Mouse (Mus musculus): ENCODE results near the gene Arhgap25. TPM values are rescaled to one million over a fixed set of nuclear protein-coding genes. Genes with fewer than 3 reads are reported as not detected.
"Not testable (repeated sequence)": the region's sequence is repeated elsewhere in the genome, so short reads cannot be mapped to it uniquely, and the experiment has no call there.

The Arhgap25 gene
- polyA plus RNA-seq, 1 experiment from 2014 or later: 1.8 TPM

- Histone ChIP-seq H3K36me3 (no peaks in the 10 kb centered on the region), H3K4me2 (replicated peaks) (no peak overlapping the region), H3K27me3 (no peaks in the 10 kb centered on the region), H3K4me3 (no peak overlapping the region), H3K9me3 (no peaks in the 10 kb centered on the region), H3K27ac (replicated peaks) (no peak overlapping the region), H3K4me1 (no peaks in the 10 kb centered on the region), H3K9ac (replicated peaks) (no peak overlapping the region)
- WGBS: 84% methylated on average over 9 of the region's 9 CpGs
- ATAC-seq (replicated peaks): no peak
Observed at GRCm38 (mm10) chr6:87496143-87496542, 36.9 kb downstream of the Arhgap25 start.

GRCm38 (mm10) chr6:87494339-87494738, 38.7 kb downstream of the Arhgap25 start:
- H3K4me2 ChIP-seq (replicated peaks): no peak overlapping the region
- H3K27me3 ChIP-seq: no peaks in the 10 kb centered on the region
- 83% methylated on average over 9 of the region's 9 CpGs for WGBS
- no peak overlapping the region for H3K9ac ChIP-seq (replicated peaks)
- no peak for ATAC-seq (replicated peaks)
- no peaks in the 10 kb centered on the region for H3K36me3 ChIP-seq
- H3K4me1 ChIP-seq: no peaks in the 10 kb centered on the region
- no peaks in the 10 kb centered on the region for H3K9me3 ChIP-seq
- H3K27ac ChIP-seq (replicated peaks): no peak overlapping the region
- H3K4me3 ChIP-seq: no peak overlapping the region

DNA sequence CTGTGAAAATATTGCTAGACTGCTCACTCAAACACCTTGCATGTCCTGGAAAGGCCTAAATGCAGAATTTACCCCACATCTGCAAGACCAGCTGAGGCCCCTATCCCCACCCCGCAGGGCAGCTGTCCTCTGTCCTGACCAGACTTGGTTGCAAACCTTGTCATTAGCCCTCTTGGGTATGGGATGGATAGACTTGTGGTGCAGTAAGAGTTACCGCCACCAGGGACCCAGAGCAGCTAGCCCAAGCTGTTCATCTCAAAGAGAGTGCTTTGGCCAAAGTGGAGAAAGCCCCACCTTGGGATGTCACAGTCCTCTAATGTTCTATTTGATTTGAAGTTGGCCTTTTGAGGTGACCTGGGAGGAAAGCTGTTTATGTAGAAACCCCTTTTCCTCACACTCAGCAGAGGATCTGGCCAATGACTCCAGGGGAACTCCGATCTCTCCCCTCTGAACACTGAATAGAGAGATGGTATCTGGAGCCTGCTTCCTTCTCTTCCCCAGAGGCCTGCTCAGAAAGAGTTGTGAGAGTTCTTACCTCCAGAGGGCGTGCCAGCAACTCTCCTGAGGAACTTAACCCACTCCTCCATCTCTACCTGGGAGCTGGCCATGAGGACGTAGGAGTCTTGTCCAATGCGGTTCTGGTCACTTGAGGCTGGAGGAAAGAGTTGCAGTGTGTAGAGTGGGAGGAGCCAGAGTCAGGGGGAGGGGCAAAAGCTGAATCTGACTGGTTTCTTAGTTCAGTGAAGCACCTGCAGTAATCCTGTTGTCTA, 45.2 kb downstream of the Arhgap25 start:
- Histone ChIP-seq H3K4me3 (no peak overlapping the region), H3K9me3 (no peaks in the 10 kb centered on the region), H3K9ac (replicated peaks) (no peak overlapping the region), H3K27ac (replicated peaks) (no peak overlapping the region), H3K4me1 (no peaks in the 10 kb centered on the region), H3K27me3 (no peaks in the 10 kb centered on the region), H3K36me3 (no peaks in the 10 kb centered on the region), H3K4me2 (replicated peaks) (no peak overlapping the region)
- no peak for ATAC-seq (replicated peaks)
- 64% methylated on average over 6 of the region's 6 CpGs for WGBS

DNA sequence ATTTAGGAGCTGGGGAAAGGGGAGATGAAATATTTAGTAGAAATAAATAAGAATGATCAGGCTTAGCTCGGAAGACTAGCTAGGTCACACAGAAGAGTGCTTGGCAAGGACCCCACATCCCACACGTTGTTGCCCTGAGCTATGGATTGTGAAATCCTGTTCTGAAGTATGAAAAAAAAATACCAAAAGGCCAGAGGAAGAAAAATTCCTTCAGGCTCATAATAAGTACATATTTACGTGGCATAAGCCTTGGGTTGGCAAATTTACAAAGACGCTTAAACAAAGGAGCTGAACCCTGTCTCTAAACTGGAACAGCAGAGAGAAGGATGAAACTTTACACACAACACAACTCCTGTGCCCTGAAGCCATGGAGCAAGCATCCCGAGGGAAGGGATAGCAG, 48.3 kb downstream of the Arhgap25 start:
- H3K27ac ChIP-seq (replicated peaks): no peak overlapping the region
- no peak overlapping the region for H3K4me2 ChIP-seq (replicated peaks)
- H3K9ac ChIP-seq (replicated peaks): no peak overlapping the region
- H3K4me3 ChIP-seq: no peak overlapping the region
- ATAC-seq (replicated peaks): no peak
- no peaks in the 10 kb centered on the region for H3K9me3 ChIP-seq
- no peaks in the 10 kb centered on the region for H3K4me1 ChIP-seq
- 79% methylated on average over 5 of the region's 5 CpGs for WGBS
- H3K27me3 ChIP-seq: no peaks in the 10 kb centered on the region
- no peaks in the 10 kb centered on the region for H3K36me3 ChIP-seq

GRCm38 (mm10) chr6:87483900-87484289, 49.2 kb downstream of the Arhgap25 start:
- Histone ChIP-seq H3K4me1 (0 out of 2 replicates have a peak, but pooled peaks cover under 1% of the 10 kb centered on the region), H3K27ac (replicated peaks) (no peak overlapping the region), H3K36me3 (no peaks in the 10 kb centered on the region), H3K9ac (replicated peaks) (no peak overlapping the region), H3K4me3 (no peak overlapping the region), H3K27me3 (no peaks in the 10 kb centered on the region), H3K9me3 (no peaks in the 10 kb centered on the region), H3K4me2 (replicated peaks) (no peak overlapping the region)
- ATAC-seq (replicated peaks): no peak
- WGBS: 74% methylated on average over 3 of the region's 3 CpGs

DNA sequence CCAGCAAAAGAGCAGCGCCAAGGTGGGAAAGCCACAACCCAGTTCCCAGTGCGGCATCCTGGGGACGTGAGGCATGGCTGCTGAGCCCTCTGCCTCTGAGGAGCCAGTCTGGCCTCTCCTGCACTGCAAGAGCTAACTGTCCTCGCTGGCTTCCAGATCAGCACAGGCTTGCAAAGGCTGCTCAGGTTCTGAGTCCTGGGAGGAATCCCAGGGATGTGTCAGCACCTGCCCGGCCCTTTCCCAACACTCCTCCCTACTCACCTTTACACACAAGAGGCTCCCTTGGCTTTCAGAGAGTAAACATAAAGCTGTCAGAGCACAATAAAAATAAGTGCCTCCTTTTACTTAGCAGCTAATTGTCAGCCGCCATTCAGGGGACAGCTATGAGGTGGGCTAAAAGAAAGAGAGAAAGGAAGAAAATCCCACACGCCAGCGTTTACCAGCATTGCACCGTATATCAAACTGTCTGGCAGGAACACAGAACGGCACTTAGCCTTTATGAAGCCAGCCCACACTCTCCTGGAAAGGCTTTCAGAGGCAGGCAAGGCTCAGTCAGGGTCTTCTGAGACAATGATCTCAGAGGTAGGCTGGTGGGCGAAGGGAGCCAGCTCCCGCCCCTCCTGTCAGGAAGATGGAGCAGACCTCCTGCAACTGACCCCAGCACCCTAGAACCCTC, 49.7 kb downstream of the Arhgap25 start:
- no peak overlapping the region for H3K9ac ChIP-seq (replicated peaks)
- H3K27me3 ChIP-seq: no peaks in the 10 kb centered on the region
- H3K4me2 ChIP-seq (replicated peaks): no peak overlapping the region
- ATAC-seq (replicated peaks): no peak
- 63% methylated on average over 12 of the region's 12 CpGs for WGBS
- no peaks in the 10 kb centered on the region for H3K9me3 ChIP-seq
- H3K4me1 ChIP-seq: 0 out of 2 replicates have a peak, but pooled peaks cover 6% of the 10 kb centered on the region
- H3K36me3 ChIP-seq: no peaks in the 10 kb centered on the region
- no peak overlapping the region for H3K4me3 ChIP-seq
- no peak overlapping the region for H3K27ac ChIP-seq (replicated peaks)

- Histone ChIP-seq H3K4me3 (no peak overlapping the region), H3K36me3 (no peaks in the 10 kb centered on the region), H3K9ac (replicated peaks) (no peak overlapping the region), H3K27ac (replicated peaks) (no peak overlapping the region), H3K4me1 (0 out of 2 replicates have a peak, but pooled peaks cover 6% of the 10 kb centered on the region), H3K27me3 (no peaks in the 10 kb centered on the region), H3K4me2 (replicated peaks) (no peak overlapping the region), H3K9me3 (no peaks in the 10 kb centered on the region)
- ATAC-seq (replicated peaks): no peak
- WGBS: 63% methylated on average over 5 of the region's 5 CpGs
Observed at GRCm38 (mm10) chr6:87479291-87479999, 53.6 kb downstream of the Arhgap25 start.

DNA sequence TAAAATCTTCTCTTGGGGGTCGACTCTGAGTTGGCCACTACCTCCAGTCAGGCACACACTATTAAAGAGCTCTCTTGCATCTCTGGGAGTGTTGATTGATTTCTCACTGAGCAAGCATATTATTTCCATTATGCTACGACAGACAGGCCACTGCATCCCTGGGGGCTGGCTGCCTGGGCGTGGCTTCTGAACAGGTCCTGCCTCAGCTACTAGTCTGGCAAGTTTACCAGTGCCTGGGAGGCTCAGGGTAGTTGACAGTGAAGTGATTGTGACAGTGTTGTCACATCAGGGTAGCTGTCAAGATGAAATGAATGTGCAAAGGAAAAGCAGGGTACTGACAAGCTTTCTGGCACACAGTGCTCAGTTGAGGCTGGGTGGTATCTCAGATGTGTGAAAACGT, 54.2 kb downstream of the Arhgap25 start:
- H3K4me2 ChIP-seq (replicated peaks): no peak overlapping the region

DNA sequence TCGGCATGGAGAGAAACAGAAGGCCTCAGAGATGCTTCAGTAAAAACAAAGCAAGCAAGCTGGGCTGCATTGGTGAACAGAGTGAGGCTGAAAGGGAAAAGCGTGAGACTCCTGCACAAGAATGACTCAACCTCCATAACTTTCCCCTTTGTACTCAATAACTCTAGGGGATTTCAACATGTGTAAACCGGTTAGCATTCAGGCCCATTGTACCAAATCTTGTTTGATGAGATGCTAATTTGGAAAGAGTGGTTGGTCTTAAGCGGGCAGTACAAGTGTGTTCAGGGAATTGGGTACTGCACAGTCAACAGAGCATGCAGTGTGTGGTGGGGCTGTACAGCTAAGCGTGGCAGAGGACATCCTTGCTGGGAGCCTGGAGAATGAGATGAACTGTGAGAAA, 57.8 kb downstream of the Arhgap25 start:
- Histone ChIP-seq H3K9me3 (no peaks in the 10 kb centered on the region), H3K4me2 (replicated peaks) (no peak overlapping the region), H3K4me3 (no peak overlapping the region), H3K36me3 (no peaks in the 10 kb centered on the region), H3K4me1 (0 out of 2 replicates have a peak, but pooled peaks cover 6% of the 10 kb centered on the region), H3K27me3 (no peaks in the 10 kb centered on the region), H3K9ac (replicated peaks) (no peak overlapping the region), H3K27ac (replicated peaks) (no peak overlapping the region)
- ATAC-seq (replicated peaks): no peak
- WGBS: 64% methylated on average over 5 of the region's 5 CpGs

More for the DNA sequence above, 54.2 kb downstream of the Arhgap25 start:
- Histone ChIP-seq H3K9me3 (no peaks in the 10 kb centered on the region), H3K4me1 (0 out of 2 replicates have a peak, but pooled peaks cover 6% of the 10 kb centered on the region), H3K36me3 (no peaks in the 10 kb centered on the region), H3K27me3 (no peaks in the 10 kb centered on the region), H3K9ac (replicated peaks) (no peak overlapping the region), H3K4me3 (no peak overlapping the region), H3K27ac (replicated peaks) (no peak overlapping the region)
- no peak for ATAC-seq (replicated peaks)
- WGBS: 50% methylated on average over 4 of the region's 4 CpGs

DNA sequence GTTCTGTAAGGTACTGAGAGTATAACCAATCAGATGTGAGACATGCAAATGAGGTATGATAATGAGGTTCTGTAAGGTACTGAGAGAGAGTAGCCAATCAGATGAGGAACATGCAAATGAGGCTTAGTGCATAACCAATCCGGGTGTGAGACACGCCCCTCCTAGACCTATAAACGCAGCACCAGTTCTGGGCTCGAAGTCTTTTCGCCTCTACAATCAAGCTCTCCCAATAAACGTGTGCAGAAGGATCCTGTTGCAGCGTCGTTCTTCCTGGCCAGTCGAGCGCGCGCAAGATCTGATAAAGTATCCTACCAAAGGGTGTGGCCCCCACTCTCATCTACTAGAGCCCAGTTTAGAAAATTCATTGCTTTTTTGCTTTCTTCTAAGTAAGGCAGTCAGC, 63.0 kb downstream of the Arhgap25 start:
- H3K27me3 ChIP-seq; H3K9ac ChIP-seq (replicated peaks); H3K36me3 ChIP-seq; H3K4me1 ChIP-seq; ATAC-seq (replicated peaks); H3K9me3 ChIP-seq; H3K4me3 ChIP-seq; H3K27ac ChIP-seq (replicated peaks); H3K4me2 ChIP-seq (replicated peaks): not testable (repeated sequence)
- 90% methylated on average over 12 of the region's 12 CpGs for WGBS

DNA sequence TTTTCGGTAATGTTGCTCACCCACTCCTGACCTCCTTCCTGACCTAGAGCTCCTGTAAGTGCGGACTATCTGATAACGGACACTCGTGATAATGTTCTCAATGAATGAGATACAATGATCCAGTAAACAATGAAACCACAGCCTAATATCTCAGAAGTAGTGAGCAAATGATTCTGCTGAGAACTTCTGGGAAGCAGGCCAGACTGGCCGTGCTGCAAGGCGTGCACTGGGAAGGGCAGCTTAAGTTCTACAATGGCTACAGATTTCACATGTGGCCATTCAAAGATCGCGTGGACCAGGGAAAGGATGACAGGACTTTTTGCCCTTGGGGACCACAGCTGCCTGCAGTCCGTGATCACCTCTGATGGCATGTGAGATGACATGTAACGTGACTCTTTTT, 64.7 kb downstream of the Arhgap25 start:
- H3K36me3 ChIP-seq: no peaks in the 10 kb centered on the region
- H3K27me3 ChIP-seq: no peaks in the 10 kb centered on the region
- no peak overlapping the region for H3K9ac ChIP-seq (replicated peaks)
- no peak overlapping the region for H3K4me2 ChIP-seq (replicated peaks)
- H3K4me1 ChIP-seq: peaks cover 5% of the 10 kb centered on the region
- no peak for ATAC-seq (replicated peaks)
- no peak overlapping the region for H3K27ac ChIP-seq (replicated peaks)
- H3K4me3 ChIP-seq: no peak overlapping the region
- H3K9me3 ChIP-seq: no peaks in the 10 kb centered on the region
- 86% methylated on average over 10 of the region's 10 CpGs for WGBS

DNA sequence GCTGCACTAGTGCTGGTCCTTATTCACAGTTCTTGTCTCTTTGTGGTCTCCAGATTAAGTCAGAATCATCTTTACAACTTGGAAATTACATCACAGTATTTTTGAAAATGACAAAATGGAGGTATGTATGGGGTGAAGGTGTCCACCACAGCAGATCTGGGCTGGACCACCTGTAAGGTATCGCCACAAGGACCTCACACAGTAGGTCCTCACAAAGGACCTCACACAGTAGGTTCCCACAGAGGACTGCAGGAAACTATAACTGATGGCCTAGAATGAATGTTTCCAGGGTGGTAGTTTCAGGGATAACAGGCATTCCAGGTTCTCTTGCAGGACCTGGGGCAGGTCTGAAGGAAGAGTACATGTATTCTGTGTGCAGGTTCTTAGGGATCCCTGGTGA, 65.7 kb downstream of the Arhgap25 start:
- Histone ChIP-seq H3K27me3 (no peaks in the 10 kb centered on the region), H3K9ac (replicated peaks) (no peak overlapping the region), H3K9me3 (no peaks in the 10 kb centered on the region), H3K4me3 (no peak overlapping the region), H3K4me1 (peaks cover 5% of the 10 kb centered on the region), H3K36me3 (no peaks in the 10 kb centered on the region), H3K4me2 (replicated peaks) (no peak overlapping the region), H3K27ac (replicated peaks) (no peak overlapping the region)
- WGBS: 95% methylated on average over 1 of the region's 1 CpGs
- no peak for ATAC-seq (replicated peaks)
